Mouse (Mus musculus) MEL (cell line): ENCODE data around the gene Misp. TPM values are rescaled to one million over a fixed set of nuclear protein-coding genes. Genes with fewer than 3 reads are reported as not detected.

Experiments
- DNase-seq: peaks from one replicate; pipeline ENCODE4 v3.0.0; 2011; ENCODE audit warnings: low read depth, low spot score
- H3K27ac ChIP-seq: 2 replicates; pipeline ENCODE4 v1.5.1; 2012; ENCODE audit warnings: low read depth, mild to moderate bottlenecking, control low read depth, low read length, moderate library complexity; ENCODE audit not compliant: control insufficient read depth
- H3K27me3 ChIP-seq, 2 experiments: fragments of 150-350 bp in 1 of 2; sonication (generic) in 1 of 2; 2 replicates each; pipeline ENCODE4 v1.6.1; 2012; ENCODE audit warnings: low read length in 2 of 2, mild to moderate bottlenecking in 2 of 2, improper control_type of control experiment in 1 of 2, moderate library complexity in 1 of 2; ENCODE audit not compliant: insufficient read depth in 2 of 2, control insufficient read depth in 1 of 2
- H3K36me3 ChIP-seq, 2 experiments: 2 replicates each; pipeline ENCODE4 v1.6.1; 2012 to 2014; ENCODE audit warnings: low read length in 2 of 2, improper control_type of control experiment in 1 of 2, inconsistent platforms in 1 of 2, mild to moderate bottlenecking in 1 of 2; ENCODE audit not compliant: insufficient read depth in 2 of 2, control insufficient read depth in 1 of 2
- H3K4me1 ChIP-seq, 2 experiments: fragments of 150-350 bp in 1 of 2; sonication (generic) in 1 of 2; 2 replicates each; pipeline ENCODE4 v1.6.1; 2012; ENCODE audit warnings: low read length in 2 of 2, improper control_type of control experiment in 1 of 2, mild to moderate bottlenecking in 1 of 2; ENCODE audit not compliant: insufficient read depth in 2 of 2, control insufficient read depth in 1 of 2
- H3K4me3 ChIP-seq, 2 experiments: fragments of 150-350 bp in 1 of 2; sonication (generic) in 1 of 2; 2 replicates each; pipeline ENCODE4 v1.5.1; 2012; ENCODE audit warnings: low read depth in 2 of 2, low read length in 2 of 2, mild to moderate bottlenecking in 2 of 2, moderate library complexity in 2 of 2, control low read depth in 1 of 2, improper control_type of control experiment in 1 of 2; ENCODE audit not compliant: control insufficient read depth in 1 of 2, insufficient read depth in 1 of 2
- H3K79me2 ChIP-seq: 2 replicates; pipeline ENCODE4 v1.6.1; 2012; ENCODE audit warnings: mild to moderate bottlenecking, low read length, moderate library complexity; ENCODE audit not compliant: control insufficient read depth, poor library complexity, insufficient read depth
- H3K9ac ChIP-seq: 2 replicates; pipeline ENCODE4 v1.6.1; 2012; ENCODE audit warnings: low read depth, mild to moderate bottlenecking, control low read depth, low read length, moderate library complexity; ENCODE audit not compliant: control insufficient read depth, poor library complexity, severe bottlenecking
- H3K9me3 ChIP-seq: fragments of 150-350 bp; sonication (generic); replicated peaks from 2 replicates; pipeline ENCODE4 v1.6.1; 2012; ENCODE audit warnings: mild to moderate bottlenecking, low read length, improper control_type of control experiment, moderate library complexity; ENCODE audit not compliant: insufficient read depth
- BHLHE40 ChIP-seq: IDR thresholded peaks from 2 replicates; pipeline ENCODE4 v1.6.1; 2012; ENCODE audit warnings: low read depth, mild to moderate bottlenecking, inconsistent platforms, low read length, improper control_type of control experiment, borderline replicate concordance
- CHD1 ChIP-seq: IDR thresholded peaks from 2 replicates; pipeline ENCODE4 v1.6.1; 2012; ENCODE audit warnings: low read depth, mild to moderate bottlenecking, inconsistent platforms, low read length, improper control_type of control experiment
- CHD2 ChIP-seq: IDR thresholded peaks from 2 replicates; pipeline ENCODE4 v1.6.1; 2011; ENCODE audit warnings: low read length, improper control_type of control experiment
- CTCF ChIP-seq, 3 experiments: IDR thresholded peaks in 2 of 3; conservative IDR thresholded peaks in 1 of 3; 2 replicates each; pipeline ENCODE4 v1.5.1; 2011 to 2012; ENCODE audit warnings: low read length in 3 of 3, low read depth in 2 of 3, mild to moderate bottlenecking in 2 of 3, improper control_type of control experiment in 1 of 3, inconsistent platforms in 1 of 3, mixed read lengths in 1 of 3, moderate library complexity in 1 of 3; ENCODE audit not compliant: control insufficient read depth in 1 of 3, insufficient read depth in 1 of 3, poor library complexity in 1 of 3, severe bottlenecking in 1 of 3
- ELF1 ChIP-seq: IDR thresholded peaks from 2 replicates; pipeline ENCODE4 v1.6.1; 2014; ENCODE audit warnings: low read depth, mild to moderate bottlenecking, inconsistent platforms, low read length, improper control_type of control experiment, moderate library complexity
- EP300 ChIP-seq, 2 experiments: IDR thresholded peaks; 2 replicates each; pipeline ENCODE4 v1.6.1; 2011; ENCODE audit warnings: improper control_type of control experiment in 2 of 2, low read length in 2 of 2, low read depth in 1 of 2, mild to moderate bottlenecking in 1 of 2
- ETS1 ChIP-seq: IDR thresholded peaks from 2 replicates; pipeline ENCODE4 v1.6.1; 2012; ENCODE audit warnings: low read depth, mild to moderate bottlenecking, inconsistent platforms, low read length, improper control_type of control experiment, moderate library complexity
- GABPA ChIP-seq: IDR thresholded peaks from 2 replicates; pipeline ENCODE4 v1.6.1; 2012; ENCODE audit warnings: low read depth, mild to moderate bottlenecking, inconsistent platforms, low read length, improper control_type of control experiment, moderate library complexity
- GATA1 ChIP-seq: IDR thresholded peaks from 2 replicates; pipeline ENCODE4 v1.6.1; 2011; ENCODE audit warnings: low read depth, low read length, improper control_type of control experiment
- HCFC1 ChIP-seq: IDR thresholded peaks from 2 replicates; pipeline ENCODE4 v1.6.1; 2012; ENCODE audit warnings: low read depth, mild to moderate bottlenecking, inconsistent platforms, low read length, improper control_type of control experiment, moderate library complexity
- JUND ChIP-seq: IDR thresholded peaks from 2 replicates; pipeline ENCODE4 v1.6.1; 2011; ENCODE audit warnings: low read depth, mild to moderate bottlenecking, improper control_type of control experiment, low read length
- KAT2A ChIP-seq: conservative IDR thresholded peaks from 2 replicates; pipeline ENCODE4 v1.6.1; 2012; ENCODE audit warnings: low read depth, low read length, improper control_type of control experiment, inconsistent platforms
- MAFK ChIP-seq: IDR thresholded peaks from 2 replicates; pipeline ENCODE4 v1.6.1; 2011; ENCODE audit warnings: low read depth, mild to moderate bottlenecking, low read length, improper control_type of control experiment, borderline replicate concordance
- MAZ ChIP-seq: IDR thresholded peaks from 2 replicates; pipeline ENCODE4 v1.6.1; 2012; ENCODE audit warnings: low read depth, mild to moderate bottlenecking, inconsistent platforms, low read length, improper control_type of control experiment
- MEF2A ChIP-seq: IDR thresholded peaks from 2 replicates; pipeline ENCODE4 v1.6.1; 2014; ENCODE audit warnings: low read depth, mild to moderate bottlenecking, inconsistent platforms, low read length, improper control_type of control experiment; ENCODE audit not compliant: poor library complexity, insufficient replicate concordance, severe bottlenecking; ENCODE audit errors: extremely low read depth
- MXI1 ChIP-seq: IDR thresholded peaks from 2 replicates; pipeline ENCODE4 v1.6.1; 2011; ENCODE audit warnings: mild to moderate bottlenecking, low read depth, low read length, improper control_type of control experiment
- MYB ChIP-seq: IDR thresholded peaks from 2 replicates; pipeline ENCODE4 v1.6.1; 2011; ENCODE audit warnings: mild to moderate bottlenecking, low read depth, low read length, improper control_type of control experiment
- MYC ChIP-seq: IDR thresholded peaks from 2 replicates; pipeline ENCODE4 v1.6.1; 2011; ENCODE audit warnings: low read depth, mild to moderate bottlenecking, low read length, improper control_type of control experiment, moderate library complexity
- NELFE ChIP-seq: IDR thresholded peaks from 2 replicates; pipeline ENCODE4 v1.6.1; 2011; ENCODE audit warnings: low read depth, low read length, improper control_type of control experiment
- NRF1 ChIP-seq: IDR thresholded peaks from 2 replicates; pipeline ENCODE4 v1.6.1; 2014; ENCODE audit warnings: low read depth, mild to moderate bottlenecking, inconsistent platforms, low read length, improper control_type of control experiment, moderate library complexity; ENCODE audit not compliant: poor library complexity, insufficient read depth, severe bottlenecking
- POLR2AphosphoS2 ChIP-seq: IDR thresholded peaks from 2 replicates; pipeline ENCODE4 v1.6.1; 2011; ENCODE audit warnings: low read length, improper control_type of control experiment
- POLR2AphosphoS5 ChIP-seq: IDR thresholded peaks from 2 replicates; pipeline ENCODE4 v1.6.1; 2012; ENCODE audit warnings: low read depth, borderline replicate concordance, mild to moderate bottlenecking, inconsistent platforms, low read length, moderate library complexity, mixed read lengths
- RAD21 ChIP-seq: IDR thresholded peaks from 2 replicates; pipeline ENCODE4 v1.6.1; 2011; ENCODE audit warnings: mild to moderate bottlenecking, low read depth, low read length, improper control_type of control experiment
- RCOR1 ChIP-seq: IDR thresholded peaks from 2 replicates; pipeline ENCODE4 v1.6.1; 2012; ENCODE audit warnings: low read depth, mild to moderate bottlenecking, inconsistent platforms, low read length, improper control_type of control experiment
- SIN3A ChIP-seq: IDR thresholded peaks from 2 replicates; pipeline ENCODE4 v1.6.1; 2012; ENCODE audit warnings: low read length, improper control_type of control experiment, inconsistent platforms
- SMC3 ChIP-seq: IDR thresholded peaks from 2 replicates; pipeline ENCODE4 v1.6.1; 2011; ENCODE audit warnings: low read depth, low read length, improper control_type of control experiment
- TAL1 ChIP-seq: IDR thresholded peaks from 2 replicates; pipeline ENCODE4 v1.6.1; 2012; ENCODE audit warnings: mild to moderate bottlenecking, inconsistent platforms, low read length, moderate library complexity, mixed read lengths
- TBP ChIP-seq: IDR thresholded peaks from 2 replicates; pipeline ENCODE4 v1.8.0; 2011; ENCODE audit warnings: low read depth, low read length, improper control_type of control experiment
- TCF12 ChIP-seq: IDR thresholded peaks from 2 replicates; pipeline ENCODE4 v1.6.1; 2014; ENCODE audit warnings: low read depth, mild to moderate bottlenecking, inconsistent platforms, low read length, improper control_type of control experiment, moderate library complexity
- UBTF ChIP-seq: IDR thresholded peaks from 2 replicates; pipeline ENCODE4 v1.6.1; 2012; ENCODE audit warnings: low read depth, mild to moderate bottlenecking, inconsistent platforms, low read length, improper control_type of control experiment, moderate library complexity, borderline replicate concordance; ENCODE audit not compliant: insufficient read depth
- USF1 ChIP-seq: IDR thresholded peaks from 2 replicates; pipeline ENCODE4 v1.6.1; 2014; ENCODE audit warnings: low read depth, mild to moderate bottlenecking, inconsistent platforms, low read length, improper control_type of control experiment, moderate library complexity
- USF2 ChIP-seq, 2 experiments: IDR thresholded peaks; 2 replicates each; pipeline ENCODE4 v1.6.1; 2011 to 2012; ENCODE audit warnings: improper control_type of control experiment in 2 of 2, low read length in 2 of 2, borderline replicate concordance in 1 of 2, inconsistent platforms in 1 of 2, low read depth in 1 of 2, mild to moderate bottlenecking in 1 of 2; ENCODE audit not compliant: insufficient read depth in 1 of 2
- ZC3H11A ChIP-seq: IDR thresholded peaks from 2 replicates; pipeline ENCODE4 v1.6.1; 2012; ENCODE audit warnings: low read depth, mild to moderate bottlenecking, inconsistent platforms, low read length, improper control_type of control experiment
- ZKSCAN1 ChIP-seq: IDR thresholded peaks from 2 replicates; pipeline ENCODE4 v1.6.1; 2012; ENCODE audit warnings: low read depth, mild to moderate bottlenecking, inconsistent platforms, low read length, improper control_type of control experiment, moderate library complexity
- ZMIZ1 ChIP-seq: IDR thresholded peaks from 2 replicates; pipeline ENCODE4 v1.6.1; 2012; ENCODE audit warnings: low read depth, mild to moderate bottlenecking, inconsistent platforms, low read length, improper control_type of control experiment, moderate library complexity
- ZNF384 ChIP-seq: IDR thresholded peaks from 2 replicates; pipeline ENCODE4 v1.6.1; 2012; ENCODE audit warnings: low read depth, mild to moderate bottlenecking, inconsistent platforms, low read length, improper control_type of control experiment
- polyA plus RNA-seq, 2 experiments: library from polyadenylated mRNA; stranded (reverse) in 1 of 2; unstranded in 1 of 2; fragments of >175 nt in 1 of 2; fragments of >200 nt in 1 of 2; gene quantifications; 2 replicates each; pipeline versions ENCODE4 v1.2.1 to v1.2.4; 2012; ENCODE audit warnings: low replicate concordance in 2 of 2, low read depth in 1 of 2; ENCODE audit not compliant: insufficient read length in 2 of 2, insufficient read depth in 1 of 2, missing spikeins in 1 of 2
- total RNA-seq: library from RNA; depleted of rRNA; stranded (reverse); fragments of 300-350 nt; gene quantifications from 2 replicates; pipeline ENCODE4 v1.2.3, GENCODE M21; 2012

The Misp gene
- total and polyA plus RNA-seq, 3 experiments, result not detected

GRCm38 (mm10) chr10:79849941-79850628 lies 29.3 kb downstream of the Misp start:
- peaks cover 23% of the 10 kb centered on the region for H3K79me2 ChIP-seq
- peaks cover 0 to 13% of the 10 kb centered on the region in 2 experiments; a peak in 1 of 4 replicates for H3K36me3 ChIP-seq
- H3K4me3 ChIP-seq, result no peak overlapping the region
- H3K27me3 ChIP-seq, result no peaks in the 10 kb centered on the region
- peaks cover 3 to 25% of the 10 kb centered on the region in 2 experiments for H3K4me1 ChIP-seq
- H3K9ac ChIP-seq, result peak overlapping the region; percentile 7; the same call in 1 of the 2 replicates
- H3K27ac ChIP-seq, result 0 out of 2 replicates have a peak overlapping the region, but pooled peaks have one; percentile 4
- no peaks in the 10 kb centered on the region for H3K9me3 ChIP-seq
- peak; percentile 64 for DNase-seq
- TF ChIP-seq RAD21 (no peak), MYB (no peak), SIN3A (no peak; the same call in 1 of the 2 replicates), CHD1 (no peak), KAT2A (no peak), MAZ (no peak), JUND (no peak), GATA1 (no peak), ZC3H11A (no peak), MEF2A (no peak), TBP (no peak), TCF12 (no peak), USF1 (no peak), TAL1 (peak; percentile 29; the same call in 1 of the 2 replicates), MXI1 (no peak), USF2 (IDR thresholded peaks at IDR 0.05; ENCODE audit: borderline replicate concordance in 1 of 2, insufficient read depth in 1 of 2, low read depth in 1 of 2, low read length in 2 of 2) (no peak), MYC (peak; percentile 54; the same call in 1 of the 2 replicates), ZKSCAN1 (no peak), NELFE (peak; percentile 38; the same call in 1 of the 2 replicates), POLR2AphosphoS5 (no peak), HCFC1 (0 out of 2 replicates have a peak, but pooled peaks have one; percentile 28), SMC3 (no peak), ETS1 (no peak), BHLHE40 (no peak), GABPA (no peak), EP300 (IDR thresholded peaks at IDR 0.05; ENCODE audit: low read depth in 1 of 2, low read length in 2 of 2) (no peak), MAFK (no peak), NRF1 (no peak), ZNF384 (peak; percentile 57; the same call in 1 of the 2 replicates), CTCF (IDR thresholded peaks at IDR 0.05 in 2 of 3, conservative IDR thresholded peaks at IDR 0.05 in 1 of 3; ENCODE audit: control insufficient read depth in 1 of 3, insufficient read depth in 1 of 3, low read depth in 2 of 3, low read length in 3 of 3, poor library complexity in 1 of 3, severe bottlenecking in 1 of 3) (no peak), UBTF (no peak), ELF1 (0 out of 2 replicates have a peak, but pooled peaks have one; percentile 31), RCOR1 (no peak), ZMIZ1 (no peak), CHD2 (no peak), POLR2AphosphoS2 (no peak)
